Mouse (Mus musculus): ENCODE results near the gene Frmd4a. TPM values are rescaled to one million over a fixed set of nuclear protein-coding genes. Genes with fewer than 3 reads are reported as not detected.

Gene Frmd4a
- total RNA-seq, 1 experiment from 2014 or later: 27.8 TPM

DNA sequence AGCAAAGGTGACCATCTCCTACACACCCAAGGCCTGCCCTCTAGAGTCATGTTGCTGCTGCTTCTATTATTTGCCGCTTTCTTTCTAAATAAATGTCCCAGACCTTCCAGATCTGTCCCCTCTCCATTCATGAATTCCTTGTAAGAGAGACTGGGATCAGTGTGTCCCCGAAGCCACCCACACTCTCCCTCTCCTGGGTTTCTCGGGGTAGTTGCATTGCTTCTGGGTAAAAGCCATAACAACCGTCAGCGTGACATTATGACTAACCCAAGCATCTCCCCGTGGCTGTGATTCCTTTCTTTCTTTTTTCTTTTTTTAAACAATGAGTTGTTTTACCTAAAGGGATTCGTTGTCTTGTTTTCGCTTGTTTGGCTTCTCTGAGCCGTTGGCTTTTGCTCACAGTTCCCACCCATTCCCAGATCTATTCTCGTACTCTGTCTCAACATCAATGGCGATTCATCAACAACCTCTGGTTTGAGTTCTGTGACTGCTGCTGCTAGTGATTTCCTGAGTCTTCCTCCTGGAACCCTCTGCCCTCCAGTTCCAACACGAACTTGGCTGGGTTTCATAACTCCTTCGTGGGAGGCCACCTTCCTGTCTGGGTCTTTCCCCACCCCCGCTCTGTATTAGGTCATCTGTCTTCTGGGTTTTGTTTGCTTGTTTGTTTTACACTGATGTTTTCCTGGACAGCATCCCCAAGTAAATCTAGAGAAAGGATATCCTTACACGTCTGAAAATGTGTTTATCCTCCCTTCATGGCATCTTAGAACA lies 483.9 kb downstream of the Frmd4a start:
- no peak for ATAC-seq (replicated peaks in 1 of 2; ENCODE audit: insufficient read depth in 1 of 2, low FRiP score in 2 of 2, low TSS enrichment in 1 of 2, low read depth in 1 of 2, poor library complexity in 2 of 2, severe bottlenecking in 2 of 2)

GRCm38 (mm10) chr2:4504413-4504812 lies 486.9 kb downstream of the Frmd4a start:
- ATAC-seq (replicated peaks in 1 of 2; ENCODE audit: insufficient read depth in 1 of 2, low FRiP score in 2 of 2, low TSS enrichment in 1 of 2, low read depth in 1 of 2, poor library complexity in 2 of 2, severe bottlenecking in 2 of 2): no peak

GRCm38 (mm10) chr2:4505695-4506094 lies 488.2 kb downstream of the Frmd4a start:
- no peak for ATAC-seq (replicated peaks in 1 of 2; ENCODE audit: insufficient read depth in 1 of 2, low FRiP score in 2 of 2, low TSS enrichment in 1 of 2, low read depth in 1 of 2, poor library complexity in 2 of 2, severe bottlenecking in 2 of 2)

- ATAC-seq (replicated peaks in 1 of 2; ENCODE audit: insufficient read depth in 1 of 2, low FRiP score in 2 of 2, low TSS enrichment in 1 of 2, low read depth in 1 of 2, poor library complexity in 2 of 2, severe bottlenecking in 2 of 2): no peak
These were observed 489.1 kb downstream of the Frmd4a start for GRCm38 (mm10) chr2:4506659-4507058.

- no peak for ATAC-seq (replicated peaks in 1 of 2; ENCODE audit: insufficient read depth in 1 of 2, low FRiP score in 2 of 2, low TSS enrichment in 1 of 2, low read depth in 1 of 2, poor library complexity in 2 of 2, severe bottlenecking in 2 of 2)
These were observed 490.5 kb downstream of the Frmd4a start for GRCm38 (mm10) chr2:4507887-4508615.

DNA sequence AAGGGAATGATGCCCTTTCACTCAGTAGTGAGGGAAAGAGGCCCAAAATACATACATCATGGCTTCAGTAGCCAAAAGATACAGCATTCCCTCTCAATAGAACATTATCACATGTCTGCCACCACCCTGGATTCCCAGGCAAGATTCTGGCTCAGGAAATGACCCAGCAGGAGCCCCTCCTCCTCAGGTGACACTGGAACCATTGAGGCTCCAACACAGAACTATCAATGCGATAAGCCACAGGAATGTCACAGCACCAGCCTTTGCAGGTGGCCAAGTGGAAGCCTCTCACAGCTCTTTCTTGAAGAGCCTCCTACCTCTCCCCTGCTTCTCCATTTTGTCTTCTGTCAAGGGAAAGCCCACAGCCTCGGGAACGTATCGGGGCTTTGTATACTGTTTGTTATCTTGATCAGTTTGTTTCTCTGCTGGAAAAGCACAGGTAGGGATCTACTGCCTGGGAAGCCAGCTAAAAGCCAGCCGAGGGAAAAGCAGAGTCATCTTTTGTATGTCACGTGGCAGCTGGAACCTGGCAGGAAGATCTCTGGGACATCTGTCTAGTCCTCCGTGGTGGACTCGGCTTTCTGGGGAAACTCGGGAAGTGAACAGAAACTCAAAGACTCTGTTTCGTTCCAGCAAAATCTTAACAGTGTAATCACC lies 491.6 kb downstream of the Frmd4a start:
- ATAC-seq (replicated peaks in 1 of 2; ENCODE audit: insufficient read depth in 1 of 2, low FRiP score in 2 of 2, low TSS enrichment in 1 of 2, low read depth in 1 of 2, poor library complexity in 2 of 2, severe bottlenecking in 2 of 2): no peak

GRCm38 (mm10) chr2:4509739-4510138 lies 492.2 kb downstream of the Frmd4a start:
- ATAC-seq (replicated peaks in 1 of 2; ENCODE audit: insufficient read depth in 1 of 2, low FRiP score in 2 of 2, low TSS enrichment in 1 of 2, low read depth in 1 of 2, poor library complexity in 2 of 2, severe bottlenecking in 2 of 2): no peak

- no peak for ATAC-seq (replicated peaks in 1 of 2; ENCODE audit: insufficient read depth in 1 of 2, low FRiP score in 2 of 2, low TSS enrichment in 1 of 2, low read depth in 1 of 2, poor library complexity in 2 of 2, severe bottlenecking in 2 of 2)
These were observed 492.9 kb downstream of the Frmd4a start for GRCm38 (mm10) chr2:4510208-4511079.

- no peak for ATAC-seq (replicated peaks in 1 of 2; ENCODE audit: insufficient read depth in 1 of 2, low FRiP score in 2 of 2, low TSS enrichment in 1 of 2, low read depth in 1 of 2, poor library complexity in 2 of 2, severe bottlenecking in 2 of 2)
These were observed 493.5 kb downstream of the Frmd4a start for GRCm38 (mm10) chr2:4511080-4511386.

GRCm38 (mm10) chr2:4512607-4513006 lies 495.1 kb downstream of the Frmd4a start:
- ATAC-seq (replicated peaks in 1 of 2; ENCODE audit: insufficient read depth in 1 of 2, low FRiP score in 2 of 2, low TSS enrichment in 1 of 2, low read depth in 1 of 2, poor library complexity in 2 of 2, severe bottlenecking in 2 of 2): no peak

DNA sequence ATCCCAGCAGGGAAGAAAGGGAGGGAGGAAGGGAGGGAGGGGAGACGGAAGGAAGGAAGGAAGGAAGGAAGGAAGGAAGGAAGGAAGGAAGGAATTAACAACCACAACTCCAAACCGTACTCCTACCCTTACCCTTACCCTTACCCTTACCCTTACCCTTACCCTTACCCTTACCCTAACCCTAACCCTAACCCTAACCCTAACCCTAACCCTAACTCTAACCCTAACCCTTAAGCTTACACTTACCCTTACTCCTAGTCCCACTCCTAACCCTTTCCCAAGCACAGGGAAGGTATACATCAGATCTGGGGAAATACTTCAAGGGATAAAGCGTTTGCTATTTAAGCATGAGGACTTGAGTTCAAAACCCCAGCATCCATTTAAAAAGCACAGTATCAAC lies 498.4 kb downstream of the Frmd4a start:
- no peak for ATAC-seq (replicated peaks in 1 of 2; ENCODE audit: insufficient read depth in 1 of 2, low FRiP score in 2 of 2, low TSS enrichment in 1 of 2, low read depth in 1 of 2, poor library complexity in 2 of 2, severe bottlenecking in 2 of 2)

- ATAC-seq (replicated peaks in 1 of 2; ENCODE audit: insufficient read depth in 1 of 2, low FRiP score in 2 of 2, low TSS enrichment in 1 of 2, low read depth in 1 of 2, poor library complexity in 2 of 2, severe bottlenecking in 2 of 2): no peak
These were observed 499.5 kb downstream of the Frmd4a start for GRCm38 (mm10) chr2:4516819-4517552.

DNA sequence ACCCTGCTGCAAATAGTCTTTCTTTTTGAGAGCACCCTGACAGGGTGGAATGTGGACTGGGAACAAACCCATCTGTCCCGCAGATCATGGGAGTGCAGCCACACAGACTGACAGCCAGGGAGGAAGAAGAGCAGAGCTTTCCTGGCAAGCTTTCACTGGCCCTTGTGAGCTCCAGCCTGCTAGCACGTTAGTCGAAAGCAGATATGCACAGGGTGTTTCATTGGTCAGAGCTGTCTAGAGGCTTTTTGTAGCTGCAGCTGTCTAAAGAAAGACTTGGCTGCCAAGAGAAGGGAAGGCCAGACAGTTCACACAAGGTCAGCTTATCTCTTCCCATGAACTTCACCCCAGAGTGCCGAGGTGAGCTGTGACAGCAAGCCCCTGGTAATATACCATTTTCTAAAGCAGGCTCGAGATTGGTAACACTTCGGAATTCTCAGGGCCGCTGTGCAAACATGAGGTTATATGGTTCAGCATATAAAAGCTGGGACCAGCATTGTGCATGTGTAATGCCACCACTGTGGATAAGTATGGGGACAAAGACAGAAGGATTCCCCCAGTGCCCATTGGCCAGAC lies 500.1 kb downstream of the Frmd4a start:
- 0 out of 4 replicates have a peak, but pooled peaks of 1 of the 2 experiments have one; percentile 21 for ATAC-seq (replicated peaks in 1 of 2; ENCODE audit: insufficient read depth in 1 of 2, low FRiP score in 2 of 2, low TSS enrichment in 1 of 2, low read depth in 1 of 2, poor library complexity in 2 of 2, severe bottlenecking in 2 of 2)

GRCm38 (mm10) chr2:4518549-4518948 lies 501.0 kb downstream of the Frmd4a start:
- peak; percentile 21 to 37; a peak in 2 of 4 replicates for ATAC-seq (replicated peaks in 1 of 2; ENCODE audit: insufficient read depth in 1 of 2, low FRiP score in 2 of 2, low TSS enrichment in 1 of 2, low read depth in 1 of 2, poor library complexity in 2 of 2, severe bottlenecking in 2 of 2)

GRCm38 (mm10) chr2:4522769-4523487 lies 505.4 kb downstream of the Frmd4a start:
- ATAC-seq (replicated peaks in 1 of 2; ENCODE audit: insufficient read depth in 1 of 2, low FRiP score in 2 of 2, low TSS enrichment in 1 of 2, low read depth in 1 of 2, poor library complexity in 2 of 2, severe bottlenecking in 2 of 2): no peak

DNA sequence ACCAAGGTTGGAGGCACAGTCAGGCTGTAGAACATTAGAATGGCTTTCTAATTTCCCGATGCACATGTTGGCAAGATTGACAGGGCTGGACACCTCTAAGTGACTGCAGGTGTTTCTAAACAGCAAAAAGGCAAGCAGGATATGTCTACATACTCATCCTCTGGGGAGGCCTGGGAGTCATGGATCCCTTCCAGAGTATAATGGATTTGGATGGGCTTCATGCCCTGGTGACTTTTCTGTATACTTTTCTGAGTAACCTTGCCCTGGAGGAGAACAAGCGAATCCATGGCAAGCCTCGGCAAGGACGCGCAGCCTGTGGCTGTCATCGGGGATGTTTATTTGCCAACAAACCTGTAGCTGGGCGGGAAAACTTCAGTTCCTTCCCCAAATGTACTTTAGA lies 509.6 kb downstream of the Frmd4a start:
- ATAC-seq (replicated peaks in 1 of 2; ENCODE audit: insufficient read depth in 1 of 2, low FRiP score in 2 of 2, low TSS enrichment in 1 of 2, low read depth in 1 of 2, poor library complexity in 2 of 2, severe bottlenecking in 2 of 2): no peak

All from hematopoietic stem cell, adult 5-6 weeks (primary cell).